In the genomic region with DNA sequence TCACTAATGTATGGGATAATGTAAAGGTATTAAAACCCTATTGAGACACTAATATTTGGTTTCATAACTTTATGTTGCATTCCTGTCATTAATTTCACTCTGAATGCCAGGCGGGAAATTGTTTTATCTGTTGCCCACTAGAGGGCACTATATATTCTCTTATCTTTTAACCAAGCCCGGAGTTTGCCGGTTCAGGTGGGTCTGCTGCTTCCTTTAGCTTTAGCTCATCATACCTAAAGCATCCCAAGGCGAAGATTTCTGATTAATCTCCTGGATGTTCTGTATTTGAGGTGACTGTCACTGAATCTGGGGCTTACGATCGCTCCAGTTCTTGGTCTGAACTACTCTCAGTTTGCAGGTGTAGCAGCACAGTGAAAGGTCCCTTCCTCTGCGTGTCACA, we compare ENCODE assay signal across 10 mouse cellular contexts. TPM values are rescaled to one million over a fixed set of nuclear protein-coding genes. Genes with fewer than 3 reads are reported as not detected.
A peak's percentile ranks its signal among the peaks of the same experiment; 100 is the strongest.
DNase-seq lines count a peak whose midpoint lies in the region; ATAC-seq and TF ChIP-seq lines count a peak whose summit lies in the region.
"Had no signal": no experiment of that assay in that cellular context is flagged by ENCODE, and none has a peak within 500 bp of the region (broad histone marks: within the 10 kb centered on the region; RNA-seq: fewer than 3 reads in every experiment).

No protein-coding gene starts in this region.

- H3K9ac ChIP-seq in liver, embryonic 12.5 days: no peak overlapping the region
- no peak overlapping the region for H3K9ac ChIP-seq in liver, embryonic 11.5 days (ENCODE audit: low read depth, low read length)
- H3K9ac ChIP-seq in liver, postnatal 0 days (replicated peaks): no peak overlapping the region

- no peak overlapping the region for H3K4me3 ChIP-seq in liver, embryonic 12.5 days
- H3K4me3 ChIP-seq in liver, embryonic 11.5 days (ENCODE audit: low read depth, low read length): no peak overlapping the region
- H3K4me3 ChIP-seq in liver, postnatal 0 days (ENCODE audit: low read depth, low read length): no peak overlapping the region

- DNase-seq in cerebellum, adult 18-20 months: peak; percentile 13 to 31
- no peak for DNase-seq in cerebellum, adult 11-12 months
- DNase-seq in liver, embryonic 11.5 days (ENCODE audit: low spot score): no peak
- DNase-seq in liver, postnatal 0 days: no peak
- no peak for DNase-seq in frontal cortex, postnatal 10 days (ENCODE audit: low spot score in 2 of 2)
- DNase-seq in heart, adult 8-10 months (ENCODE audit: low spot score): no peak

- no peak for TF ChIP-seq EP300 in liver, postnatal 0 days (IDR thresholded peaks at IDR 0.05; ENCODE audit: low read depth)

- H3K36me3 ChIP-seq in liver, embryonic 12.5 days: no peaks in the 10 kb centered on the region
- no peaks in the 10 kb centered on the region for H3K36me3 ChIP-seq in liver, embryonic 11.5 days (ENCODE audit: control insufficient read depth, insufficient read depth, low read length)
- no peaks in the 10 kb centered on the region for H3K36me3 ChIP-seq in liver, postnatal 0 days (replicated peaks; ENCODE audit: insufficient read depth, low read length)

- no peak for ATAC-seq in liver, embryonic 12.5 days
- ATAC-seq in liver, embryonic 11.5 days (replicated peaks; ENCODE audit: low FRiP score): no peak
- ATAC-seq in common myeloid progenitor, adult 5-6 weeks (replicated peaks; ENCODE audit: low read depth, poor library complexity, severe bottlenecking): peak; percentile 24
- no peak for ATAC-seq in liver, postnatal 0 days

- no peaks in the 10 kb centered on the region for H3K27me3 ChIP-seq in liver, embryonic 12.5 days (replicated peaks)
- H3K27me3 ChIP-seq in liver, embryonic 11.5 days (replicated peaks; ENCODE audit: control insufficient read depth, insufficient read depth, low read length): no peaks in the 10 kb centered on the region
- no peaks in the 10 kb centered on the region for H3K27me3 ChIP-seq in liver, postnatal 0 days (ENCODE audit: insufficient read depth, low read length)

- H3K4me2 ChIP-seq in liver, embryonic 12.5 days: 0 out of 2 replicates have a peak overlapping the region, but pooled peaks have one; percentile 27
- H3K4me2 ChIP-seq in liver, embryonic 11.5 days: no peak overlapping the region
- H3K4me2 ChIP-seq in liver, postnatal 0 days (ENCODE audit: low read depth, low read length): no peak overlapping the region

- no peak overlapping the region for H3K27ac ChIP-seq in liver, embryonic 12.5 days
- no peak overlapping the region for H3K27ac ChIP-seq in liver, embryonic 11.5 days (ENCODE audit: low read depth, low read length)
- no peak overlapping the region for H3K27ac ChIP-seq in liver, postnatal 0 days (ENCODE audit: low read depth)

- H3K9me3 ChIP-seq in liver, embryonic 12.5 days (replicated peaks): no peaks in the 10 kb centered on the region
- H3K9me3 ChIP-seq in liver, embryonic 11.5 days (ENCODE audit: control insufficient read depth, low read length): no peaks in the 10 kb centered on the region
- no peaks in the 10 kb centered on the region for H3K9me3 ChIP-seq in liver, postnatal 0 days (ENCODE audit: low read length)

- WGBS in liver, embryonic 12.5 days (ENCODE audit: insufficient replicate concordance): 21% methylated on average over 7 of the region's 7 CpGs
- WGBS in liver, embryonic 11.5 days: 26% methylated on average over 7 of the region's 7 CpGs
- 18% methylated on average over 7 of the region's 7 CpGs for WGBS in liver, postnatal 0 days (ENCODE audit: insufficient replicate concordance)

- peak; percentile 60 for TF ChIP-seq CTCF in liver, postnatal 0 days (IDR thresholded peaks at IDR 0.05; ENCODE audit: low read depth)

- peaks cover 18% of the 10 kb centered on the region; the same call in 1 of the 2 replicates for H3K4me1 ChIP-seq in liver, embryonic 12.5 days
- no peaks in the 10 kb centered on the region for H3K4me1 ChIP-seq in liver, embryonic 11.5 days (replicated peaks; ENCODE audit: control insufficient read depth, insufficient read depth, low read length)
- H3K4me1 ChIP-seq in liver, postnatal 0 days (ENCODE audit: insufficient read depth): 0 out of 2 replicates have a peak, but pooled peaks cover 8% of the 10 kb centered on the region

RNA-seq across cellular contexts. Expression of a gene that starts 20.6 kb away (rescaled TPM):
- polyA plus RNA-seq in liver, embryonic 12.5 days (2016; fragmentation: Nextera tagmentation; extraction: Ambion mirVana): 12.3 and 12.8 TPM in 2 replicates
- 14.9 and 16.0 TPM in 2 replicates for polyA plus RNA-seq in liver, embryonic 11.5 days (2014; fragmentation: Nextera tagmentation; extraction: Ambion mirVana)
- total RNA-seq in common myeloid progenitor, adult 5-6 weeks (2017): 26.4 and 27.5 TPM in 2 replicates
- 5.7 and 6.9 TPM in 2 replicates for polyA plus RNA-seq in liver, postnatal 0 days (2015; fragmentation: Nextera tagmentation; extraction: Ambion mirVana)
- 10 to 100 TPM; 16.4 to 18.9 (median 18.0) TPM for total RNA-seq in heart, adult 8-10 months (2022)

RNA-seq across cellular contexts. Expression of a gene that starts 24.6 kb away (rescaled TPM):
- polyA plus RNA-seq in liver, embryonic 12.5 days (2016; fragmentation: Nextera tagmentation; extraction: Ambion mirVana): 0.15 and 0.18 TPM in 2 replicates
- polyA plus RNA-seq in liver, embryonic 11.5 days (2014; fragmentation: Nextera tagmentation; extraction: Ambion mirVana): 0.25 and 0.59 TPM in 2 replicates
- total RNA-seq in common myeloid progenitor, adult 5-6 weeks (2017): not detected in 2 replicates
- polyA plus RNA-seq in liver, postnatal 0 days (2015; fragmentation: Nextera tagmentation; extraction: Ambion mirVana): 0.38 TPM in 1 of 2 replicates, not detected in the other
- total RNA-seq in heart, adult 8-10 months (2022): 10 to 100 TPM; 15.4 to 22.3 (median 18.7) TPM
- polyA plus RNA-seq: C2C12; testis, adult 2 months had no signal

Comparison
In these comparisons a context has a peak if more than half of its experiments do, and no peak if none do; other contexts are left out.
1. DNase-seq: peak in cerebellum, adult 18-20 months (2 of 2); none in cerebellum, adult 11-12 months (single experiment), liver, embryonic 11.5 days (single experiment), liver, postnatal 0 days (single experiment), frontal cortex, postnatal 10 days (0 of 2) and heart, adult 8-10 months (single experiment).